Mouse (Mus musculus): Measurements from ENCODE around the gene Wwox. TPM values are rescaled to one million over a fixed set of nuclear protein-coding genes. Genes with fewer than 3 reads are reported as not detected.
A peak's percentile ranks its signal among the peaks of the same experiment; 100 is the strongest.
"Not testable (repeated sequence)": the region's sequence is repeated elsewhere in the genome, so short reads cannot be mapped to it uniquely, and the experiment has no call there.

The Wwox gene
- polyA plus RNA-seq, 1 experiment from 2014 or later = 11.0 TPM

DNA sequence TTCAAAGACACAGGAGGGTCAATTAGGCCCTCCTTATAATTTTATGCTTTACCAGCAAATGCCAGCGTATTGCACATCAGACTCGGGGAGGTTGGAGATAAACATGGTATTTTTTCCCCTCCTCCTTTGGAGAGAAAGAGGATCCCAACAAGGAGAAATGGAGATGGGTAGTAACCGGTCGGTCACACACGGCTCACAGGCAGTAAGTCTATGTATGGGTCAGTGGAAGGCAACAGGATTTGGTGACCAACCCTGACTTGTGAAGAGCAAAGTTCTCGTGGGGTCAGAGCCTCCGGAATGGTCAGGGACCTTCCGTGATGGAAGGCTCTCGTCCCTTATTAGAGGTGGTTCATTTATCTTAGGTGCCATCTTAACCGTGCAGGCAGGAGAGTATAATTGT, 374.4 kb downstream of the Wwox start:
- H3K4me1 ChIP-seq (ENCODE audit: control insufficient read depth, insufficient read depth, low read length) = no peaks in the 10 kb centered on the region
- WGBS = 95% methylated on average over 10 of the region's 10 CpGs
- DNase-seq (ENCODE audit: low spot score) (no peak), ATAC-seq (ENCODE audit: low read depth) (no peak)
- H3K36me3 ChIP-seq (ENCODE audit: control insufficient read depth, insufficient read depth, low read length) = no peaks in the 10 kb centered on the region
- no peak overlapping the region for H3K4me3 ChIP-seq (ENCODE audit: low read depth, low read length)
- H3K9ac ChIP-seq (ENCODE audit: low read depth, low read length) = no peak overlapping the region
- no peaks in the 10 kb centered on the region for H3K27me3 ChIP-seq (replicated peaks; ENCODE audit: control insufficient read depth, insufficient read depth, low read length)
- no peak overlapping the region for H3K27ac ChIP-seq (replicated peaks; ENCODE audit: low read depth, low read length)
- H3K9me3 ChIP-seq (ENCODE audit: control insufficient read depth, low read length) = no peaks in the 10 kb centered on the region
- H3K4me2 ChIP-seq (ENCODE audit: low read depth, low read length) = no peak overlapping the region

DNA sequence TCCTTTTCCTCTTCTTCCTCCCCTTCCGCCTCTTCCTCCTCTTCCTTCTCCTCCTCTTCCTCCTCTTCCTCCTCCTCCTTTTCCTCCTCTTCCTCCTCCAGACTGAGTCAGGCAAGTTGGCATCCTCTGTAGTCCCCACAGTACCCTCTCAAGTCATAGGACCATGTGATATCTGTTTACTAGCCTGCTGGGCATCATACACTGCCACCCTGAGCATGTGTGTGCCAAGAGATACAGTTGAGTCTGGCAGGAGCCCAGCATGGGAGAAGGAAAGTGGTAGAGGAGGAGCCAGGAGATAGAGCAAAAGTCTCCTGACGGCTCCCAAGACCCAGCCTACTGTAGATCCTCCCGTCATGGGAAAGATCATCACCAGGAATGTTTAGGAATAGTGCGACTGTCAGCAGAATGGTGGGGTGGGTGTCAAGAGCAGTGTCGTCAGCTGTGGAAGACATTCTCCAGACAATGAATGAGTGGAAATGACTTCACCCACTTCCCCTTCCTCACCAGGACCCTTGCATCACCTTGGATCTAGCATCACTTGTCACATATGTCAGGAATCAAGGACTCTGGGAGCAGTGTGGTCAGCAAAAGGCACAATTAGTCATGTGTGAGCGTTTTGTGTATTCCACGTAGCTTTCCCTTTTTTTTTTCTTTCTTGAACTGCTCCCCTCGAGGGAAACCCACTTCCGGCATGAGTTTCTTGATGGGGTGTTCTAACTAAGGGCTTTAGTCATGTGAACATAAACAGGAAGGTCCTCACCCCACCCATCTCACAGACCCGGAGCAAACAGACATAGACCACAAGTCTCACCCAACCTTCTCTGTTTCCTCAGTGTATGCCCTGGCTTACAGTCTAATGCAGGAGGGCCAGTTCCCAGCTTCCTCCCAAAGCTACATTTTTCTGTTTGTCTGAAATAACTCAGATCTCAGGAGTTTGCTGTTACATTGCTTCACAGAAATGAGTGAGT, 375.6 kb downstream of the Wwox start:
- no peaks in the 10 kb centered on the region for H3K4me1 ChIP-seq (ENCODE audit: control insufficient read depth, insufficient read depth, low read length)
- H3K9me3 ChIP-seq (ENCODE audit: control insufficient read depth, low read length) = no peaks in the 10 kb centered on the region
- 58% methylated on average over 10 of the region's 10 CpGs for WGBS
- ATAC-seq (ENCODE audit: low read depth) (no peak), DNase-seq (ENCODE audit: low spot score) (peak; percentile 26)
- H3K4me2 ChIP-seq (ENCODE audit: low read depth, low read length) = no peak overlapping the region
- H3K9ac ChIP-seq (ENCODE audit: low read depth, low read length) = no peak overlapping the region
- H3K4me3 ChIP-seq (ENCODE audit: low read depth, low read length) = no peak overlapping the region
- no peaks in the 10 kb centered on the region for H3K36me3 ChIP-seq (ENCODE audit: control insufficient read depth, insufficient read depth, low read length)
- H3K27ac ChIP-seq (replicated peaks; ENCODE audit: low read depth, low read length) = no peak overlapping the region
- no peaks in the 10 kb centered on the region for H3K27me3 ChIP-seq (replicated peaks; ENCODE audit: control insufficient read depth, insufficient read depth, low read length)

DNA sequence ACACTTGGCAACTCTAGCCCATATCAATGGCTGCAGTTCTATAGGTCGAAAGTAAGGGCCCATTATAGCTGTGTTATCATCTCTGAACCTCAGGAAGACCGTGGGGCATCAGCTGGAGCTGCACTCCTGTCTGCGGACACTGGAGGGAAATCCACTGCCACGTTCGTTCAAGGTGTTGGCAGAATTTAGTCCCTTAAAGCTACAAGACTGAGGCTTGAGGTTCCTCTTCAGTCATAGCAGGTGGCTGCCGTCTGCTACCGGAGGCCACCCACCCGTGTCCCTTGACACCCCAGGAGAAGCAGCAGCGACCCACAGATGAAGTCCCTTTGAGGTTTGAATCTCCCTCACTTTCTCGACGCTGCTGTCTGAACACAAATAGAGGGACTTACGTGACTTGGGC, 376.9 kb downstream of the Wwox start:
- ATAC-seq (ENCODE audit: low read depth) = no peak
- Histone ChIP-seq H3K9me3 (ENCODE audit: control insufficient read depth, low read length) (no peaks in the 10 kb centered on the region), H3K27me3 (replicated peaks; ENCODE audit: control insufficient read depth, insufficient read depth, low read length) (no peaks in the 10 kb centered on the region), H3K4me3 (ENCODE audit: low read depth, low read length) (no peak overlapping the region), H3K36me3 (ENCODE audit: control insufficient read depth, insufficient read depth, low read length) (no peaks in the 10 kb centered on the region), H3K9ac (ENCODE audit: low read depth, low read length) (no peak overlapping the region), H3K27ac (replicated peaks; ENCODE audit: low read depth, low read length) (no peak overlapping the region), H3K4me1 (ENCODE audit: control insufficient read depth, insufficient read depth, low read length) (no peaks in the 10 kb centered on the region), H3K4me2 (ENCODE audit: low read depth, low read length) (no peak overlapping the region)
- 70% methylated on average over 12 of the region's 12 CpGs for whole genome bisulfite sequencing
- DNase-seq (ENCODE audit: low spot score) = no peak

DNA sequence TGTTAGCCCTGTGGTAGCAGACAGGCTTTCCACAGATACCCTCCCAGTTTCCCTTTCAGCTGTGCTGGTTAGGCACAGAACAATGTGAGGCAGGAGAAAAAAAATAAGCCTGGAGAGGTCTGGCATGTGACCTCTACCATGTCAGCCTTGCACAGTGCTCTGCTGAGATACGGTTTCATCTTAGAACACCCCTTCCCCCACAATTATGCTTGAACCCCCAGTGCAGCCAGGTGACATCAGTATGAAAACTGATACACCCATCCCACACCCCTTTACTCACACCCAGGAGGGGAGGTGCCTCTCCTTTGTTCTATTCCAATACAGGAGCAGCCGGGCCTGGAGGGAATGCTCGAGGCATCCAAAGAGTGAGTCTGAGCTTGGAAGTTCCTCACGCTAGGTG, 377.5 kb downstream of the Wwox start:
- H3K4me3 ChIP-seq (ENCODE audit: low read depth, low read length) = no peak overlapping the region
- H3K36me3 ChIP-seq (ENCODE audit: control insufficient read depth, insufficient read depth, low read length) = no peaks in the 10 kb centered on the region
- ATAC-seq (ENCODE audit: low read depth) = peak; percentile 82
- H3K4me1 ChIP-seq (ENCODE audit: control insufficient read depth, insufficient read depth, low read length) = no peaks in the 10 kb centered on the region
- H3K27ac ChIP-seq (replicated peaks; ENCODE audit: low read depth, low read length) = no peak overlapping the region
- peak; percentile 51 for DNase-seq (ENCODE audit: low spot score)
- no peak overlapping the region for H3K9ac ChIP-seq (ENCODE audit: low read depth, low read length)
- 36% methylated on average over 4 of the region's 4 CpGs for WGBS
- H3K9me3 ChIP-seq (ENCODE audit: control insufficient read depth, low read length) = no peaks in the 10 kb centered on the region
- no peak overlapping the region for H3K4me2 ChIP-seq (ENCODE audit: low read depth, low read length)
- H3K27me3 ChIP-seq (replicated peaks; ENCODE audit: control insufficient read depth, insufficient read depth, low read length) = no peaks in the 10 kb centered on the region

DNA sequence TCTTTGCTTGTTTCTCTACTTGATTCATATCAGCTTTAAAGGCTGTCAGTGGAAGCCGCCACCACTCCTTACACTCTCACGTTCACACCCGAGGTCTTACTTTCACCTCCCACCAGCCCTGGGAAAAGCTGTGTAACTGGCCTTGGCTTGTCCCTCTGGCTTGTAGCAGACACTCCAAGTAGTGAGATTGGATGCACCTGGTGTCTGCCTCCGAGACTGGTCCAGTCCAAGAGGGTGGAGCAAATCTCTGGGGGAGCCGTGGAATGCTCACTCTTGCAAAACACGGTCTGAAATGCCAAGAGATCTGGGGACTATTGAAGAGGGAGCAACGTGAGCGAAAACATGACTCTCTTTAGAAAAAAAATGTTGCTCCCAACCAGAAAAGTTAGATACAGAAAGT, 382.1 kb downstream of the Wwox start:
- no peaks in the 10 kb centered on the region for H3K27me3 ChIP-seq (replicated peaks; ENCODE audit: control insufficient read depth, insufficient read depth, low read length)
- no peak overlapping the region for H3K4me2 ChIP-seq (ENCODE audit: low read depth, low read length)
- peak; percentile 39 for DNase-seq (ENCODE audit: low spot score)
- no peaks in the 10 kb centered on the region for H3K9me3 ChIP-seq (ENCODE audit: control insufficient read depth, low read length)
- no peaks in the 10 kb centered on the region for H3K36me3 ChIP-seq (ENCODE audit: control insufficient read depth, insufficient read depth, low read length)
- ATAC-seq (ENCODE audit: low read depth) = no peak
- no peak overlapping the region for H3K9ac ChIP-seq (ENCODE audit: low read depth, low read length)
- 44% methylated on average over 8 of the region's 8 CpGs for WGBS
- no peak overlapping the region for H3K4me3 ChIP-seq (ENCODE audit: low read depth, low read length)
- H3K4me1 ChIP-seq (ENCODE audit: control insufficient read depth, insufficient read depth, low read length) = no peaks in the 10 kb centered on the region
- no peak overlapping the region for H3K27ac ChIP-seq (replicated peaks; ENCODE audit: low read depth, low read length)

DNA sequence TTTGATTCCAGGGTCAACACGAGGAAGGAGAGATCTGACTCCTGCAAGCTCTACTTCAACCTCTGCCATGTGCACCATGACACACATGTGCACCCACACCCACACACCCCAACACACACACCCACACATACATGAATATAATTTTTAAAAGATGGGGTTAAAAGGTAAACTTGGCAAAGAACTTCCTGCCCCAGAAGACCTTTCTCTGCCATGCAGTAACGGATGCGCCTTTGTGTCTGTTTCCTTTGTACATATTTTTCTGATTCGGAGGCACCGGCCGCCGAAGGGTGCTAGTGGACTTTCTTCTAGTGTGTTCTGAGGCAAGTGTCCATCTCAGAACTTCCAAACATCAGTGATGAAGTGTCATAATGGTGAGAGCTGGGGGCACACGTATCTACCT, 386.0 kb downstream of the Wwox start:
- Histone ChIP-seq H3K4me2 (ENCODE audit: low read depth, low read length) (no peak overlapping the region), H3K36me3 (ENCODE audit: control insufficient read depth, insufficient read depth, low read length) (no peaks in the 10 kb centered on the region), H3K9me3 (ENCODE audit: control insufficient read depth, low read length) (no peaks in the 10 kb centered on the region), H3K27ac (replicated peaks; ENCODE audit: low read depth, low read length) (no peak overlapping the region), H3K4me3 (ENCODE audit: low read depth, low read length) (no peak overlapping the region), H3K27me3 (replicated peaks; ENCODE audit: control insufficient read depth, insufficient read depth, low read length) (no peaks in the 10 kb centered on the region), H3K9ac (ENCODE audit: low read depth, low read length) (no peak overlapping the region), H3K4me1 (ENCODE audit: control insufficient read depth, insufficient read depth, low read length) (no peaks in the 10 kb centered on the region)
- no peak for ATAC-seq (ENCODE audit: low read depth)
- DNase-seq (ENCODE audit: low spot score) = no peak
- 85% methylated on average over 8 of the region's 8 CpGs for WGBS

DNA sequence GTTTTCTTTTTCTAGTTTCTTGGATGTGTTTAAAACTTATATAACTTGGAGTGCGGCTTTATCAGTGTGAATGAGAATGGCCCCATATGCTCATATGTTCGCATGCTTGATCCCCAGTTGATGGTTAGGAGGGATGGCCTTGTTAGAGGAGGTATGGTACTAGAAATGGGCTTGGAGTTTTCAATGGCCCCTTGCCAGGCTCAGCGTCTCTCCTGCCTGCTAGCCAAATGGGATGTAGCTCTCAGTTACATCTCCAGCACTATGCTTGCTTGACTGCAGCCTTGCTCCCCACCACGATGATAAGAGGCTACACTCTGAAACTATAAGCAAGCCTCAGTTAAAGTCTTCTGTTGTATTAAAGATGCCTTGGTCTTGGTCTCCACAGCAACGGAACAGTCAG, 387.5 kb downstream of the Wwox start:
- Histone ChIP-seq H3K4me2 (ENCODE audit: low read depth, low read length) (no peak overlapping the region), H3K36me3 (ENCODE audit: control insufficient read depth, insufficient read depth, low read length) (no peaks in the 10 kb centered on the region), H3K27ac (replicated peaks; ENCODE audit: low read depth, low read length) (no peak overlapping the region), H3K9me3 (ENCODE audit: control insufficient read depth, low read length) (no peaks in the 10 kb centered on the region), H3K4me3 (ENCODE audit: low read depth, low read length) (no peak overlapping the region), H3K4me1 (ENCODE audit: control insufficient read depth, insufficient read depth, low read length) (no peaks in the 10 kb centered on the region), H3K9ac (ENCODE audit: low read depth, low read length) (no peak overlapping the region), H3K27me3 (replicated peaks; ENCODE audit: control insufficient read depth, insufficient read depth, low read length) (no peaks in the 10 kb centered on the region)
- ATAC-seq (ENCODE audit: low read depth) = no peak
- 87% methylated on average over 5 of the region's 5 CpGs for WGBS
- DNase-seq (ENCODE audit: low spot score) = no peak

DNA sequence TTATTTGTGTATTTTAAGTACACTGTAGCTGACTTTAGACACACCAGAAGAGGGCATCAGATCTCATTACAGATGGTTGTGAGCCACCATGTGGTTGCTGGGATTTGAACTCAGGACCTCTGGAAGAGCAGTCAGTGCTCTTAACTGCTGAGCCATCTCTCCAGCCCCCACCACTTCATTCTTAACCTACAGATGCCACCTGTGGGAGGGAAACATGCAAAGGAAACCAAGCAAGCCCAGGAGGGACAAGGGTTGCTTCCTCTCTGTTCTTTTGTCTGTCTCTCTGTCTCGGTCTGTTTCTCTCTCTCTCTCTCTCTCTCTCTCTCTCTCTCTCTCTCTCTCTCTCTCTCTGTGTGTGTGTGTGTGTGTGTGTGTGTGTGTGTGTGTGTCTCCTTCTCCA, 388.4 kb downstream of the Wwox start:
- H3K9me3 ChIP-seq (ENCODE audit: control insufficient read depth, low read length); H3K4me2 ChIP-seq (ENCODE audit: low read depth, low read length); ATAC-seq (ENCODE audit: low read depth); H3K4me1 ChIP-seq (ENCODE audit: control insufficient read depth, insufficient read depth, low read length); H3K4me3 ChIP-seq (ENCODE audit: low read depth, low read length); H3K9ac ChIP-seq (ENCODE audit: low read depth, low read length); H3K27me3 ChIP-seq (replicated peaks; ENCODE audit: control insufficient read depth, insufficient read depth, low read length); DNase-seq (ENCODE audit: low spot score); H3K36me3 ChIP-seq (ENCODE audit: control insufficient read depth, insufficient read depth, low read length); H3K27ac ChIP-seq (replicated peaks; ENCODE audit: low read depth, low read length): not testable (repeated sequence)
- WGBS = 63% methylated on average over 1 of the region's 1 CpGs

DNA sequence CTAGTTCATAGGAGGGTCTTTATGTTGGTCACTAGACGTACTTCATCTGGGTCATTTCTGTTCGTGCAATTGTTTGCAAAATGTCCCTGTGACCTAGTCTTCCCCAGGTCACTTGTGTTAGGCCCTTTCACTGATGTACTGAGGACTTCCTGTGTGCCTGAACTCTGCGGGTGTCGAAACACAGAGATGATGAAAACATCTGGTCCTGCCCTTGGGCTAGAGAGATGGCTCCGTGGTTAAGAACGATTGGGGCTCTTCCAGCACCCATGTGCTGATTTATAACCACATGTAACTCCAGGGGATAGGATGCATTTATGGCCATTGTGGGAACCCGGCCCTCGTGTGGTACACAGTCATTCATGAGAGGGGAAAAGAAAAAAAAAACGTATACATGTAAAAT, 392.1 kb downstream of the Wwox start:
- H3K27me3 ChIP-seq (replicated peaks; ENCODE audit: control insufficient read depth, insufficient read depth, low read length) = no peaks in the 10 kb centered on the region
- H3K27ac ChIP-seq (replicated peaks; ENCODE audit: low read depth, low read length) = no peak overlapping the region
- 52% methylated on average over 9 of the region's 9 CpGs for WGBS
- DNase-seq (ENCODE audit: low spot score) (no peak), ATAC-seq (ENCODE audit: low read depth) (no peak)
- H3K4me2 ChIP-seq (ENCODE audit: low read depth, low read length) = no peak overlapping the region
- H3K4me1 ChIP-seq (ENCODE audit: control insufficient read depth, insufficient read depth, low read length) = no peaks in the 10 kb centered on the region
- H3K9me3 ChIP-seq (ENCODE audit: control insufficient read depth, low read length) = no peaks in the 10 kb centered on the region
- H3K36me3 ChIP-seq (ENCODE audit: control insufficient read depth, insufficient read depth, low read length) = no peaks in the 10 kb centered on the region
- H3K9ac ChIP-seq (ENCODE audit: low read depth, low read length) = no peak overlapping the region
- no peak overlapping the region for H3K4me3 ChIP-seq (ENCODE audit: low read depth, low read length)
